18 mouse cellular contexts compared by ENCODE assay signal in the genomic region with DNA sequence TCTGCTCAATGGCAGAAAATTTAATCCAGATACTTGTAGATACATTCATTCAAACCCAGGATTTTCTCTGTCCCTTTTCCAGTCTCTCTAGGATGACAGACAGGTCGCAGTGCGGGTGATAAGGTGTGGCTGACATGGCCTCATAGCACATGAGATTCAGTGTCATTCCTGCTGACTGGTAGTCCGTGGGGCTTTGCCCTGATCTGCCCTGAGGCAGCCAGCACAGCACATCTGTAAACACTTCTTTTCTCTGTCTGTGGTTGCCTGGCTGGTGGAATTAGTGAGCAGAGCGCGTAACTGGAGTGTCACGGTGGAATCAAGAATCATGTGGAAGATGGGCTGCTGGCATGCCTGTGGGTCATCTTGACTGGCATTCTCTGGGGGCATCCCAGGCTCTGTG.
"Had no signal": no experiment of that assay in that cellular context is flagged by ENCODE, and none has a peak within 500 bp of the region (broad histone marks: within the 10 kb centered on the region; RNA-seq: fewer than 3 reads in every experiment).

No protein-coding gene starts in this region.

- H3K4me1 ChIP-seq: neural tube, embryonic 13.5 days; neural tube, embryonic 15.5 days had no signal

- H3K4me3 ChIP-seq: midbrain, embryonic 10.5 days; midbrain, embryonic 12.5 days; myocyte; neural tube, embryonic 13.5 days; neural tube, embryonic 15.5 days had no signal

- H3K27me3 ChIP-seq: midbrain, embryonic 12.5 days; neural tube, embryonic 13.5 days; neural tube, embryonic 15.5 days had no signal

- DNase-seq: lung, adult 18-20 months; lung, embryonic 14.5 days; lung, postnatal 10 days; lung, postnatal 4 days; retina, postnatal 1 day; right cerebral cortex, adult 18-20 months; right cerebral cortex, postnatal 25 days; right cerebral cortex, postnatal 4 days; spleen, adult 18-20 months; thymus, adult 18-20 months; thymus, postnatal 14 days; thymus, postnatal 36 days had no signal

- H3K9me3 ChIP-seq: midbrain, embryonic 10.5 days; midbrain, embryonic 12.5 days; neural tube, embryonic 13.5 days; neural tube, embryonic 15.5 days had no signal

- H3K9ac ChIP-seq: liver, embryonic 14.5 days; lung, embryonic 14.5 days; midbrain, embryonic 12.5 days; neural tube, embryonic 13.5 days; neural tube, embryonic 15.5 days had no signal

- H3K27ac ChIP-seq: liver, embryonic 14.5 days; midbrain, embryonic 10.5 days; midbrain, embryonic 12.5 days; neural tube, embryonic 13.5 days; neural tube, embryonic 15.5 days had no signal

- H3K4me2 ChIP-seq: lung, embryonic 14.5 days; midbrain, embryonic 12.5 days; neural tube, embryonic 13.5 days; neural tube, embryonic 15.5 days had no signal
